Mouse (Mus musculus): ENCODE measurements around the gene Nt5m.

DNA sequence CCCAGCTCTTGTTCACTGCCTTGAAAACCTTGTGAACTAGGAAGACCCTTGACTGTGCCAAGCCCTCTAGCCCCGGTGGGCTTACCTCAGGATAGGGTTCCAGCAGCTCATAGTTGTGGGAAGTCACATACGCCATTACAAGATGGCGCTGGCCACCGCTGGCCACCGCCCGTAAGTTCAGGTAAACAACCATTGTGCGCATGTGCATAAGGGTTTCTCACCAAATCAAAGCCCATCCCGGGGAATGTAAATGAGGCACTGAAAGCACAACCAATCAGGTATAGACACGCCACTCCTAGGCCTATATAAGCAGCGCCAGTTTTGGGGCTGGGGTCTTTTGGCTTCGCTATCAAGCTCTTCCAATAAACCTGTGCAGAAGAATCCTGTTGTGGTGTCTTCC lies 7.1 kb downstream of the Nt5m start:
- TF ChIP-seq REST (IDR thresholded peaks at IDR 0.05; ENCODE audit: insufficient read depth, insufficient read length), result no peak
- TF ChIP-seq POLR2A (IDR thresholded peaks at IDR 0.05; ENCODE audit: insufficient read length, low read depth), result no peak
